Mouse (Mus musculus) lung, adult 2 months (tissue): ENCODE results near the gene Abca12.

Source experiments
- CTCF ChIP-seq: fragments of 200-500 bp; IDR thresholded peaks from 2 replicates; pipeline ENCODE4 v1.5.1; 2011; ENCODE audit warnings: mild to moderate bottlenecking, low read length, control low read depth; ENCODE audit not compliant: insufficient read depth
- POLR2A ChIP-seq: fragments of 200-500 bp; IDR thresholded peaks from 2 replicates; pipeline ENCODE4 v1.6.1; 2011; ENCODE audit warnings: low read depth, mild to moderate bottlenecking, control low read depth, low read length, borderline replicate concordance; ENCODE audit errors: extremely low read depth

- no peak for TF ChIP-seq CTCF
- TF ChIP-seq POLR2A: no peak
Observed at GRCm38 (mm10) chr1:71396105-71396504, 18.6 kb downstream of the Abca12 start.
